Mouse (Mus musculus): ENCODE measurements around the gene Gm11627. TPM values are rescaled to one million over a fixed set of nuclear protein-coding genes. Genes with fewer than 3 reads are reported as not detected.
"Not testable (repeated sequence)": the region's sequence is repeated elsewhere in the genome, so short reads cannot be mapped to it uniquely, and the experiment has no call there.

Gm11627 gene
- polyA plus RNA-seq, 2 experiments from 2014 or later: not detected

GRCm38 (mm10) chr11:102602816-102603495 is 23.7 kb upstream of the Gm11627 start:
- no peak for ATAC-seq

DNA sequence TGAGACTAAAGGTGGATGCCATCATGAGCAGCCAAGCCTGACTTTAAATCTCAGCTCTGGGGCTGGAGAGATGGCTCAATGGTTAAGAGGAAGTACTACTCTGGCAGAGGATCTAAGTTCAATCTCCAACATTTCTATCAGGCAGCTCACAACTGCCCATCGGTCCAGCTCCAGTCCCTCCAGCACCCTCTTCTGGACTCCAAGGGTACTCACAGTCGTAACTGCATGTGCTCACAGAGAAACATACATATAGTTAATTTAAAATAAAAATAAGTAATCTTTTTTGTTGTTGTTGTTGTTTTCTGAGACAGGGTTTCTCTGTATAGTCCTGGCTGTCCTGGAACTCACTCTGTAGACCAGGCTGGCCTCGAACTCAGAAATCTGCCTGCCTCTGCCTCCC is 20.7 kb upstream of the Gm11627 start:
- ATAC-seq: no peak

DNA sequence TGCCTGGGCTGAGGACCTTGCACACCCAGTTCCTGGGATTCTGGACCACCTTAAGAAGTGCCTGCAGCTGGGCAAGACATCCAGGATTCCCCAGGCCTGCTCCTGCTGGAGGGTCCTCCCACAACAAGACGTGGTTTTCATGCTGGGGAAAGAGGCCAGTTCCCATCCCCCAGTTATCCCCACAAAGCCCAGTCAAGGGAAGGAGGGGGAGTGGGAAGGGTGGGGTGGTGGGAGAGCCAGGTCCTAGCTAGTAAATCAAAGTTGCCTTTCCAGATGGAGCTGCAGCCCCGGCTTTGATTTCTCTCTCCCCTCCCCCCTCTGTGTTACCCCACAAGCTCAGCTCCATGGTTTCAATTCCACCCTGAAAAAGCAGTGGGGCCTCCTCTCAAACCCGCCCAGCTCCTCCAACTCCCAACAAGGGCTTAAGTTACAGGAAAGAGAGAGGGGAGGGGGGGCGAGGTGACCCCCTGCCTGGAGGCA is 16.1 kb upstream of the Gm11627 start:
- ATAC-seq: no peak

DNA sequence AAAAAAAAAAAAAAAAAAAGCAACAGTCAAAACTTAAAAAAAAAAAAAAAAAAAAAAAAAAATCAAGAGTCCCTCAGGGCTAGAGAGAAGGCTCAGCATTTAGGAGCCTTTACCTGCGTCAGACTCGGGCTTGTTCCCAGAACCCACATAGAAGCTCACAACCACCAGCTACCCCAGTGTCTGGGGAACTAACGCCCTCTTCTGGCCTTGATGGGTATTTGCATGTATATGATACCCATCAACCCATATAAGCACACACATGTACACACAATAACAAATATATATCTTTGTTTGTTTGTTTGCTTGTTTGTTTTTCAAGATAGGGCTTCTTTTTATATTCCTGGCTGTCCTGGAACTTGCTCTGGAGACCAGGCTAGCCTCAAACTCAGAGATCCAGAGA is 8.3 kb upstream of the Gm11627 start:
- ATAC-seq: no peak

- no peak for ATAC-seq
Observed at GRCm38 (mm10) chr11:102586445-102587130, 7.3 kb upstream of the Gm11627 start.

GRCm38 (mm10) chr11:102582736-102583135 is 3.5 kb upstream of the Gm11627 start:
- no peak for ATAC-seq

GRCm38 (mm10) chr11:102582016-102582610 is 2.9 kb upstream of the Gm11627 start:
- ATAC-seq: no peak

DNA sequence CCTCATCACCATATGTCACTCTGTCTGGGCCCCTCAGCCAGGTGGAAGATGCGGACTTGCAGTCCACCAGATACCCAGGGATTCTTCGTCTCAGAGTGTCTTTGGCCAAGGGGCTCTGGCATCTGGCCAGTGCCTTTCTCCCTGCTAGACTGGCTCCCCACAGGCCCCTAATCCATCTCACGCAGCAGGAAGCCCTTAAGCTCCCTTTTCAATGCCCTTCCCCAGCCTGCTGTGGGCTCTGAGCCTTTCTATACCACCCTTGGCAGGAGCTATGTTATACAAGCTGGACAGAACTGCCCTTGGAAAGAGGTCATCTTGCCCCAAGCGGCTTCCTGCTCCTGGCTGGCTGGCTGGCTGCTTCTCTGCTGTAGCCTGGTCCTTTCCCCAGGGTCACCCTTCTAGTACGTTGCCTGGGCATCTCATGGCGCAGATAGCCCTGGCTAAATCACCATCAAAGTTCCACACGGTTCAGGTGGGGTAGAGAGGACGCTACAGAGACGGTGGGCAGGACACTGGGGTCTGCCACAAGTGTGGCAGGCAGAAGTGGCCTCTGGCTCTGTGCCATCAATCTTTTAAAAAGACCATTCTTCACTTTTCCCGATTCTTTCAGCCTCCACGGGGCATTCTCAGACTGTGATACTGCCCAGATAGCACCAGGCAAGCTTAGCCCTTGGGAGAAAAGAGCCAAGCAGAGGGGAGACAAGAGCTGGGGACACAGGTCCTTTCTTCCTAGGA is 2.2 kb upstream of the Gm11627 start:
- ATAC-seq: no peak

DNA sequence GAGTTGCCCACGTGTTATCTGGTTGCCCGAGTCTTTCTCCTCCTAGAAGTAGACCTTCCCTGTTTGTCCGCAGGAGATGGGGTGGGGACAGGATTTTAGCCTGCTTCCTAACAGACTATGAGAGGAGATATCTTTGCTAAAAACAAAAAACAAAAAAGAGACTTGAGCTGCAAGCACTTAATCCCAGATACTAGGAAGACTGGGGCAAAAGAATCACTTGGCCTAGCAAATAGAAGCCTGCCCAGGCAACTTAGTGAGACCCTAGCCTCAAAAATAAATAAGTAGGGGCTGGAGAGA is 721 bp upstream of the Gm11627 start:
- no peak for ATAC-seq

DNA sequence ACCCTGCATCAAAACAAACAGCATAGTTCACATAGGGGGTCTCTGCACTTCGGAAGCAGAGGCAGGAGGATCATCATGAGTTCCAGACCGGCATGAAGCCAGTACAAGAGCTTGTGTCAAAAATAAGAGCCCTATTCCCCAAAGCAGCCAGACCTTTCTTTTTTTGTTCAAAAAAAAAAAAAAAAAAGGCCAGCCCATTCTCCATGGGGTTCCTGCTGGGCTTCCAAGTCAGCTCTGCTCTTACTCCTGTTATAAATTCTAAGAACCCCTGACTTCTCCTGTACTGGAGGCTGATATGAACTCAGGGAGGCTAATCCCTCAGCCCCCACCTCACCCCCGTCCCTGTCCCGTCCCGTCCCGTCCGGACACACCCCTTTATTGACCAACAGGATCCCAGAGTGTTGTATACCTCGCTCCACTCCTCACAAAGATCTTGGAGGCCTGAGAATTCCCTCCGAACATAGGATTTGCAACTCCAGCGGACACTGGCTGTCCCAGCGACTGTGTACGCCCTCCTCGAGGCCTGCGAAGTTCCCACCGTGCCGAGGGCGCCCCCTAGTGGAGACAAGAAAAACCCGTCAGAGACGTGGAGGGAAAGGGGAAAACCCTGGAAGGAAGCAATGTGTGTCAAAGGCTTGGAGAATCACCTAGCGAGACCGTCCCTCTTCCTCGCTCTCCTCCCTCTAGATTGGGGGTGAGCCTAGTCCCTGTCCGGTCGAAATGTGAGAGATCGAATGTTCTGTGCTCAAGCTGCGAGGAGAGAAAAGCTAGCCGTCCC is 731 bp downstream of the Gm11627 start:
- ATAC-seq: peak; percentile 52

GRCm38 (mm10) chr11:102576050-102576754 is 3.1 kb downstream of the Gm11627 start:
- no peak for ATAC-seq

- ATAC-seq: no peak
Observed at GRCm38 (mm10) chr11:102575034-102575433, 4.2 kb downstream of the Gm11627 start.

GRCm38 (mm10) chr11:102572866-102573663 is 6.2 kb downstream of the Gm11627 start:
- no peak for ATAC-seq

GRCm38 (mm10) chr11:102568756-102569377 is 10.4 kb downstream of the Gm11627 start:
- no peak for ATAC-seq

GRCm38 (mm10) chr11:102568191-102568590 is 11.1 kb downstream of the Gm11627 start:
- ATAC-seq: no peak

DNA sequence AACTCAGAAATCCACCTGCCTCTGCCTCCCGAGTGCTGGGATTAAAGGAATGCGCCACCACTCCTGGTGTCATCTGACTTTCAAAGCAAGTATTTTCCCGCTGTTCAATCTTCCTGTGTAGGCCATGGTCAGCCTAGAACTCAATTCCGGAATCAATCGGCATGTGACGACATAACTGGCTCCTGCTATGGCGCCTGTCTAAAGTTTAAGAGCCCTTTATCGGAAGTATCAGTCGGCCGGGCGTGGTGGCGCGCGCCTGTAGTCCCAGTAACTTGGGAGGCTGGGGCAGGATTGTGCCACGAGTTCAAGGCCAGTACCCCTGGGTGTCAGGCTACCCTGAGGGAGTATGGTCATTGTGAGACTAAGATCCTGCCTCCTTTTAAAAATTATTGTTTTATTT is 11.5 kb downstream of the Gm11627 start:
- ATAC-seq: no peak

- ATAC-seq: no peak
Observed at GRCm38 (mm10) chr11:102567157-102567556, 12.1 kb downstream of the Gm11627 start.

- no peak for ATAC-seq
Observed at GRCm38 (mm10) chr11:102566290-102566689, 13.0 kb downstream of the Gm11627 start.

DNA sequence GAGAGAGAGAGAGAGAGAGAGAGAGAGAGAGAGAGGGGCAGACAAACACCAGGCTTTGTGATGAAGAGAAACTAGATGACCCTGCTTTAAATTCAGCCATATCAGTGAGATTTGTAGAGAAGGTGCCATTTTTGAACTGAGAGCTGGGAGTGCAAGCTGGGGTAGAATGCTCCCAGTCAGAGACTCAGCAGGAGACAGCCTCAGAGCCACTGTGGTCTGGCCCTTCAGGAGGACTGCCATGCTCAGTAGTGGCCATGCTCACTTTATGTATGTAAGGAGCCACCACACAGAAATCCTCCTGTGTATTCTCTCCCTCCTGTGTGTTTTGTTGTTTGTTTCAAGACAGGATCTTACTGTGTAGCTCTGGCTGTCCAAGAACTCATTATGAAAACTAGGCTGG is 13.5 kb downstream of the Gm11627 start:
- ATAC-seq: no peak

- not testable (repeated sequence) for ATAC-seq
Observed at GRCm38 (mm10) chr11:102564952-102565671, 14.1 kb downstream of the Gm11627 start.
